Mouse (Mus musculus) MEL (cell line): ENCODE results near the gene Aldh1a2.

ENCODE experiments used
- CTCF ChIP-seq, 3 experiments: IDR thresholded peaks in 2 of 3; conservative IDR thresholded peaks in 1 of 3; 2 replicates each; pipeline ENCODE4 v1.5.1; 2011 to 2012; ENCODE audit warnings: low read length in 3 of 3, low read depth in 2 of 3, mild to moderate bottlenecking in 2 of 3, improper control_type of control experiment in 1 of 3, inconsistent platforms in 1 of 3, mixed read lengths in 1 of 3, moderate library complexity in 1 of 3; ENCODE audit not compliant: control insufficient read depth in 1 of 3, insufficient read depth in 1 of 3, poor library complexity in 1 of 3, severe bottlenecking in 1 of 3
- RAD21 ChIP-seq: IDR thresholded peaks from 2 replicates; pipeline ENCODE4 v1.6.1; 2011; ENCODE audit warnings: mild to moderate bottlenecking, low read depth, low read length, improper control_type of control experiment
- TCF12 ChIP-seq: IDR thresholded peaks from 2 replicates; pipeline ENCODE4 v1.6.1; 2014; ENCODE audit warnings: low read depth, mild to moderate bottlenecking, inconsistent platforms, low read length, improper control_type of control experiment, moderate library complexity
- USF1 ChIP-seq: IDR thresholded peaks from 2 replicates; pipeline ENCODE4 v1.6.1; 2014; ENCODE audit warnings: low read depth, mild to moderate bottlenecking, inconsistent platforms, low read length, improper control_type of control experiment, moderate library complexity
- ZMIZ1 ChIP-seq: IDR thresholded peaks from 2 replicates; pipeline ENCODE4 v1.6.1; 2012; ENCODE audit warnings: low read depth, mild to moderate bottlenecking, inconsistent platforms, low read length, improper control_type of control experiment, moderate library complexity

- TF ChIP-seq RAD21: no peak; the same call in none of the 2 replicates
- TF ChIP-seq CTCF (IDR thresholded peaks at IDR 0.05 in 2 of 3, conservative IDR thresholded peaks at IDR 0.05 in 1 of 3; ENCODE audit: control insufficient read depth in 1 of 3, insufficient read depth in 1 of 3, low read depth in 2 of 3, low read length in 3 of 3, poor library complexity in 1 of 3, severe bottlenecking in 1 of 3): peak; percentile 38 to 49 (median 48)
- TF ChIP-seq ZMIZ1: no peak
- no peak for TF ChIP-seq USF1
- no peak for TF ChIP-seq TCF12
Observed at GRCm38 (mm10) chr9:71320246-71321155, 104.9 kb downstream of the Aldh1a2 start.
